Mouse (Mus musculus) liver, embryonic 11.5 days (tissue): ENCODE measurements around the gene Mybbp1a. TPM values are rescaled to one million over a fixed set of nuclear protein-coding genes. Genes with fewer than 3 reads are reported as not detected.

Source experiments
- ATAC-seq: fragments of 200-750 bp; cut with Nextera tagmentation; replicated peaks from 2 replicates; pipeline ENCODE4 v1.8.0; 2017; ENCODE audit warnings: moderate number of reproducible peaks, mild to moderate bottlenecking, moderate TSS enrichment, moderate library complexity; ENCODE audit not compliant: low FRiP score
- DNase-seq: peaks from one replicate; pipeline ENCODE4 v3.0.0-alpha.2; 2017; ENCODE audit warnings: low spot score
- H3K27ac ChIP-seq: fragments of 300-500 bp; sonication (generic); 2 replicates; pipeline ENCODE4 v1.5.1; 2014; ENCODE audit warnings: mild to moderate bottlenecking, low read depth, low read length, control low read depth
- H3K27me3 ChIP-seq: fragments of 300-500 bp; sonication (generic); replicated peaks from 2 replicates; pipeline ENCODE4 v1.6.1; 2014; ENCODE audit warnings: low read length, mixed read lengths; ENCODE audit not compliant: control insufficient read depth, insufficient read depth
- H3K36me3 ChIP-seq: fragments of 300-500 bp; sonication (generic); 2 replicates; pipeline ENCODE4 v1.6.1; 2014; ENCODE audit warnings: mild to moderate bottlenecking, low read length, moderate library complexity, mixed read lengths; ENCODE audit not compliant: control insufficient read depth, insufficient read depth
- H3K4me1 ChIP-seq: fragments of 300-500 bp; sonication (generic); replicated peaks from 2 replicates; pipeline ENCODE4 v1.6.1; 2014; ENCODE audit warnings: low read length, mixed read lengths; ENCODE audit not compliant: control insufficient read depth, insufficient read depth
- H3K4me2 ChIP-seq: fragments of 300-500 bp; sonication (generic); 2 replicates; pipeline ENCODE4 v1.6.1; 2014; ENCODE audit warnings: mild to moderate bottlenecking, control low read depth, moderate library complexity
- H3K4me3 ChIP-seq: fragments of 300-500 bp; sonication (generic); 2 replicates; pipeline ENCODE4 v1.5.1; 2014; ENCODE audit warnings: low read depth, low read length, control low read depth
- H3K9ac ChIP-seq: fragments of 300-500 bp; sonication (generic); 2 replicates; pipeline ENCODE4 v1.6.1; 2014; ENCODE audit warnings: low read depth, low read length, control low read depth
- H3K9me3 ChIP-seq: fragments of 300-500 bp; sonication (generic); 2 replicates; pipeline ENCODE4 v1.6.1; 2016; ENCODE audit warnings: low read length, inconsistent platforms, mixed read lengths; ENCODE audit not compliant: control insufficient read depth
- WGBS: fragments of 180-500 bp; shearing (Covaris S2); extraction: QIAGEN DNeasy Blood & Tissue Kit; methylation state at CpG from one replicate; pipeline ENCODE4 v1.1.7; 2014; 5-methylcytosine and 5-hydroxymethylcytosine counted together
- polyA plus RNA-seq: library from polyadenylated mRNA; unstranded; fragments of >200 nt; fragmentation: Nextera tagmentation; extraction: Ambion mirVana; gene quantifications from 2 replicates; pipeline ENCODE4 v1.2.1, GENCODE M21; 2014

Mybbp1a gene
- polyA plus RNA-seq, 1 experiment from 2014 or later, result 263 TPM

DNA sequence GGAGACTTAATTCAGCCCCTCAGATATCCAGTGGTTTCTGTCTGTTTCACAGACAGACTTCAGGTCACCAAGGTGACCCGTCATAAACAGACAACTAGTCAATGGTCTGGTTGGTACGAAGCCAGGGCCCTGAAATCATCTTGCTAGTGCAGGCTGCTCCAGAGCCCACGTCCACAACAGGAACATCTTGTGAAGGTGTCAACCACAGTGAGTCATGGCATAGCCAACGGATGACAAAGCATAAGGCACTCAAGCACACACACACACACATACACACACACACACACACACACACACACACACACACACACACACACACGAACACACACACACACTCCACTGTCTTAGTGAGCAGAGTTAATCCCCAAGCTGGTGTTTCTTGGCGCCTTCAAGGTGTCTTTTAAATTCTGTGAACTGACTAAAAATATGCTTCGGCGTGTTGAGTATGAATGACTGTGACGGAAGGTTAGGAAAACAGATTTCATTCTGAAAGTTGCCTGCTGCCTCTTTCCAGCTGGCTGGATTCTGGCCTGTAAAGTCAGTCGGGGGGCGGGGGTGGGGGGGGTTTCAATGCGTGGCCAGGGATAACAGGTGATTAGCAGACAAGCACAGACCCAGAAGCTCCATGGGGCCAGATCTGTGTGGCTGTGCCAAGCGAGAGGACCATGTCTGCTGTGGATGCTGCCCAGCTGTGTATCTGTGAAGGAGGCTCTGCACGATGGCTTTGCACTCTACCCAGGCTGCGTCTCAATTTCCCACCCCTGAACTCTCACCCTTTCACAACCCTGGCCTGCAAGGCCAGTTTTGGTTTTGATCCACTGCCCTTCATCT is 50.2 kb downstream of the Mybbp1a start:
- no peaks in the 10 kb centered on the region for H3K36me3 ChIP-seq
- no peaks in the 10 kb centered on the region for H3K9me3 ChIP-seq
- DNase-seq, result no peak
- WGBS, result 70% methylated on average over 15 of the region's 15 CpGs
- no peak for ATAC-seq
- H3K27me3 ChIP-seq, result peaks cover 15% of the 10 kb centered on the region; the same call in 1 of the 2 replicates
- H3K4me3 ChIP-seq, result no peak overlapping the region
- H3K4me2 ChIP-seq, result no peak overlapping the region
- H3K9ac ChIP-seq, result no peak overlapping the region
- no peak overlapping the region for H3K27ac ChIP-seq
- peaks cover 32% of the 10 kb centered on the region for H3K4me1 ChIP-seq

DNA sequence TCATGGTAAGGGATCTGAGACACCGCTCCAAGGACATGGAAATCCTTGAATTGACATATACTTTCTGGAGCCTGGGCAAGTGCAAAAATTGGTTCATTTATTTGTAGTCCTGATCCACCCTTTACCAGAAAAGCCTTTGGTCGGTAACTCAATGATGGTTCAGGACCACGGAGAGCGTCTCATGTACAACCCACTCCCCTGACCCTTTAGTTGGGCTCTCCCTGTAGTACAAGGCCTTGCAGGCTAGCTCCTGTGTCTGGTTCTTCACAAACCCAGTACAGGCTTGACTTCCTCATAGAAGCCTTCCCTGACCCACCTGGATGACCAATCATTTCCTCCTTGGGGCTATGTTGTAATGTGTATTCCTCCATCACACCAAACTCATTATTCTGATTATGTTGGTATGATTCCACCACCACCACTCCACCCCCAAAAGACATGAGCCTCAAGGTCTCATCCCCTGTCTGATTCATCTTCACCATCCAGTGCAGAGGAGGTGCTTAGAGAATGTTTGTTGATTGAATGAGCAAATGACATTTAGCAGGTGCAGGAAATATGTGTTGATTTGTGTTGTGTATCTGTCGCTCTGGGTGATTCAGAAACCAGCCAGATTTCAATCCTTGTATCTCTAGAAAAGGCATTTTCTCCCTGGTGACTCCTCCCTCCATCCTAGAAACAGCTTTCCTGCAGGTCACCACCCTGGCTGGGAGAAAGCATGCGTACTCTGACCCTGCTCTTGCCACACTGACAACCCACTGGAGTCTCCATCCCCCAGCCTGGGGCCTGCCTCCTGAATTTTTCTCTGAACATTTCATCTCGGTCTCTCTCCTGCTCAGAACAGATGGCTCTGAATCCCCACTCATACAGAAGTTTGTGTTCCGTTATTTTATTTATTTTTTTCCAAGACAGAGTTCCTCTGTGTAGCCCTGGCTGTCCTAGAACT is 53.2 kb downstream of the Mybbp1a start:
- Histone ChIP-seq H3K9me3 (no peaks in the 10 kb centered on the region), H3K27me3 (peaks cover under 1% of the 10 kb centered on the region; the same call in 1 of the 2 replicates), H3K9ac (no peak overlapping the region), H3K4me3 (no peak overlapping the region), H3K4me2 (no peak overlapping the region), H3K27ac (no peak overlapping the region), H3K36me3 (no peaks in the 10 kb centered on the region), H3K4me1 (peaks cover 3% of the 10 kb centered on the region; the same call in 1 of the 2 replicates)
- ATAC-seq, result no peak
- no peak for DNase-seq
- WGBS, result 55% methylated on average over 8 of the region's 8 CpGs

DNA sequence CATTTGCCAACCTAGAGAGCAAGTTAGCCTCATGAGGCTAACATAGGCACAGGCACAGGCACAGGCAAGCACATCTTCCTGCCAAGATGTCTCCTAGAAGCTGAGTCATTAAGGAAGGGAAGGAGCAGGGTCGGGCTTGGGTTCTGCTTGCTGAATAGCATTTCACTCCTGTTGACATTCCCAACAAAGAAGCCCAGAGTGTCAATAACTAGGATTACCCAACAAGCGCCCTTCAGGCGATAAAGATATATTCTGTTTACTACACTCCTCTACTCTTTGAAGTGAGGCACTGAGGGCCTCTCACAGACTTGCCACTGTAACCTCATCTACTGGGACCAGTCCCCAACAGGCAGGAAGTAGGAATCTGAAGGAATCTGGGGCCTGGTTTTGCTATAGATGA is 54.9 kb downstream of the Mybbp1a start:
- Histone ChIP-seq H3K9me3 (no peaks in the 10 kb centered on the region), H3K27ac (no peak overlapping the region), H3K9ac (no peak overlapping the region), H3K4me2 (no peak overlapping the region), H3K4me3 (no peak overlapping the region), H3K27me3 (no peaks in the 10 kb centered on the region), H3K36me3 (no peaks in the 10 kb centered on the region), H3K4me1 (no peaks in the 10 kb centered on the region)
- DNase-seq, result no peak
- ATAC-seq, result no peak
- 57% methylated on average over 3 of the region's 3 CpGs for WGBS

DNA sequence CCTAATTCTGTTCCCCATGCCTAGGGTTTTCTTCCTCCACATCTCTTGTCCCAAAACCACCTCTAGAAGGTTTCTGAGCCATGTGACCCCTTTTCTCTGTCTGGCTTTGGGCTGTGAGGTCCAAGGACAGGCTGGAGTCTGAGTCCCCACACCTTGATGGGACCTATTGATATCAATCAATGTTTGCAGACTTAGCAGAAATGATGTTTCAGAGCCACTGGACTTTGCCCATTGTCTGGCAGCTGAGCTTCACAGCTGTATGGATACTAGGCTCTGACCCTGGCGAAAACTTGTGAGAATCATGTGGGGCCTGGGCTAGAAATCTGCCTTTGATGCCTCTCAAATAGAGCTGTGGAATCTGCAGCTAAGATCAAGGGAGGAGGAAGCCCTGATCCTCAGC is 55.6 kb downstream of the Mybbp1a start:
- DNase-seq (no peak), ATAC-seq (no peak)
- 78% methylated on average over 1 of the region's 1 CpGs for WGBS

DNA sequence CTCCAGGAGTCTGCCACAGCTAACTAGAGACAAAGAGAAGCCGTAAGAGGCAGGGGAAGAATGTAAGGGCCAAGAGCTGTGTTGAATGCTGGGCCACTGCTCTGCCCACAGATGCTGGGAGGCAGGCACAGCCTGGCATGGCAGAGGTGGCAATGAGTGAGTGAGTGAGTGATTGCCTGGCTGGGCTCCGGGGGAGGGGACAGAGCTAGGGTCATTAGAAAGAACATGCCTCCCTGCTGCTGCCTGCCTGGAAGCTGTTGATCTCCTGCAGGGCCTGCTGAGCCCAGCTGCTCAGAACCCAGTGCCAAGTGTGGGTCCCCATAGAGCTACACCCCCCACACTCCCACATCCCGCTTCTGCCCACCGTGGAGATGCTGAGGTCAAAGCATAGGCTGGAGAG is 56.2 kb downstream of the Mybbp1a start:
- Histone ChIP-seq H3K4me3 (no peak overlapping the region), H3K9ac (no peak overlapping the region), H3K4me1 (0 out of 2 replicates have a peak, but pooled peaks cover 2% of the 10 kb centered on the region), H3K9me3 (no peaks in the 10 kb centered on the region), H3K36me3 (no peaks in the 10 kb centered on the region), H3K4me2 (no peak overlapping the region), H3K27me3 (0 out of 2 replicates have a peak, but pooled peaks cover 3% of the 10 kb centered on the region), H3K27ac (no peak overlapping the region)
- DNase-seq, result no peak
- ATAC-seq, result no peak
- 44% methylated on average over 4 of the region's 4 CpGs for WGBS

More for the DNA sequence above, 55.6 kb downstream of the Mybbp1a start:
- H3K27ac ChIP-seq, result no peak overlapping the region
- no peak overlapping the region for H3K9ac ChIP-seq
- H3K4me2 ChIP-seq, result no peak overlapping the region
- no peak overlapping the region for H3K4me3 ChIP-seq
- no peaks in the 10 kb centered on the region for H3K36me3 ChIP-seq
- no peaks in the 10 kb centered on the region for H3K4me1 ChIP-seq
- 0 out of 2 replicates have a peak, but pooled peaks cover 3% of the 10 kb centered on the region for H3K27me3 ChIP-seq
- no peaks in the 10 kb centered on the region for H3K9me3 ChIP-seq

DNA sequence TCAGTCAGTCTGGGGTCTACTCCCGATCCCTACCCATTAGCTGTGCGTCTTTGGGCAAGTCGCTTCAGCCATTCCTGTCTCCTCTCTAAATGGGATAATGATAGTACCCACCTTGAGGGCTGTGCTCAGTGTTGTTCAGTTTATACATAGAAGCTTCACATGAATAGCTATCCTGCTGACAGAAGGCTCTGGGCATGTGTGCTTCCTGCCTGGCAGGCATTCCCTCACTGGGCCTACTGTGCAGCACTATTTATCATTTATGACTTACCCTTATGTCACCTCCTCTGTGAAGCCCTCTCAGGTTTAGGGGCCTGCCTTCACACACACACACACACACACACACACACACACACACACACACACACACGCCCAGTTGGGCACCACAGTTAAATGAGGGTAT is 59.0 kb downstream of the Mybbp1a start:
- no peak overlapping the region for H3K4me3 ChIP-seq
- H3K9ac ChIP-seq, result no peak overlapping the region
- H3K27ac ChIP-seq, result no peak overlapping the region
- H3K27me3 ChIP-seq, result 0 out of 2 replicates have a peak, but pooled peaks cover 3% of the 10 kb centered on the region
- 86% methylated on average over 4 of the region's 4 CpGs for WGBS
- H3K4me1 ChIP-seq, result 0 out of 2 replicates have a peak, but pooled peaks cover 6% of the 10 kb centered on the region
- no peaks in the 10 kb centered on the region for H3K36me3 ChIP-seq
- H3K9me3 ChIP-seq, result no peaks in the 10 kb centered on the region
- ATAC-seq (no peak), DNase-seq (no peak)
- H3K4me2 ChIP-seq, result no peak overlapping the region

Other genes starting within 250 kb of the Mybbp1a start
- gene Gm43951, start 234.5 kb upstream of the Mybbp1a start, polyA plus RNA-seq, result not detected in 2 replicates
- gene 4933427D14Rik, start 233.9 kb upstream of the Mybbp1a start, polyA plus RNA-seq, result 6.9 and 8.6 TPM in 2 replicates
- 144 and 153 TPM in 2 replicates for gene Txndc17, start 233.8 kb upstream of the Mybbp1a start, polyA plus RNA-seq
- gene Med31, start 225.8 kb upstream of the Mybbp1a start, polyA plus RNA-seq, result 27.5 and 29.8 TPM in 2 replicates
- gene Slc13a5, start 174.1 kb upstream of the Mybbp1a start, polyA plus RNA-seq, result not detected in 2 replicates
- 2.7 and 2.8 TPM in 2 replicates for gene Xaf1, start 139.7 kb upstream of the Mybbp1a start, polyA plus RNA-seq
- gene Fbxo39, start 126.9 kb upstream of the Mybbp1a start, polyA plus RNA-seq, result not detected in 2 replicates
- gene Tekt1, start 78.9 kb upstream of the Mybbp1a start, polyA plus RNA-seq, result 1.1 and 1.3 TPM in 2 replicates
- gene Smtnl2, start 29.6 kb upstream of the Mybbp1a start, polyA plus RNA-seq, result 22.9 and 24.8 TPM in 2 replicates
- not detected in 2 replicates for gene Ggt6, start 5.8 kb upstream of the Mybbp1a start, polyA plus RNA-seq
- gene Spns2, start 48.5 kb downstream of the Mybbp1a start, polyA plus RNA-seq, result 20.0 and 21.0 TPM in 2 replicates
- 1.9 and 2.0 TPM in 2 replicates for gene Spns3, start 109.2 kb downstream of the Mybbp1a start, polyA plus RNA-seq
- 61.9 and 66.2 TPM in 2 replicates for gene Ube2g1, start 165.9 kb downstream of the Mybbp1a start, polyA plus RNA-seq
- gene Ankfy1, start 248.7 kb downstream of the Mybbp1a start, polyA plus RNA-seq, result 25.4 and 26.1 TPM in 2 replicates